Mouse (Mus musculus): ENCODE data around the gene Fgfr2.

The Fgfr2 gene

DNA sequence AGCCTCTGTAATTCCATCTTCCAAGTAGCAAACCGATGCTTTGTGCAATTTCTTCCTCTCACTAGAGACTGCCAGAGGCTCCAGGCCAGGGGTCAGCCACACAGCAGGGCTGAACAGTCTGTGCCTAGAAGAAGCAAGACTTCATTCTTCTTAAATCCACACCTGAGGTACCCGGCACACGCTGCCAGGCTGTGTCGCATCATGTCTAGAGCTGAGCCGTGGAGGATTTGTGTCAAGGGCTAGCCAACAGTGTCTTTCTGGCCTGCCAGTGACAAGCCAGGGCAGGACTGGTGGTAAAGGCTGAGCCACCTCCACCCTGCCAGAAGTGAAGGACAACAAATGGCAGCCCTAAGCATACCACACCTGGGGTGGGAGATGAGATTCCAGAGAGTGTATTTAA, 2910.0 kb downstream of the Fgfr2 start:
- DNase-seq = no peak

DNA sequence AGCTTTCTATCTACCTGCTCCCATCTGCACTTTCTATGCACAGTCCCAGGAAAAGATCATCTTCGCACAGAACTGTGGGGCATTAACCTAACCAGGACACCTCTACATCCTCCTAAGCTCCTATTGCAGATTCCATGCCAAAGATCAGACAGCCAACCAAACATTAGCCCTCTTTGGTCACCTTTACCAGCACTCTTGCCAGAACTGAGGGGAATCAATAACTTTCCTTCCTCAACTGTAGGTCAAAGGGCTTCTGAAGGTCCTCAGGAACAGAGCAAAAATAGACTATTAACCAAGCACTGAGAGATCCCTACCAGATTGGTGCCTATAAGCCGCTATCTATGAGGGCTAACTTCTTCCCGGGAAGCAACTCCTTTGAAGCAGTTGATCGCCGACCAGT, 2911.7 kb downstream of the Fgfr2 start:
- DNase-seq = no peak

DNA sequence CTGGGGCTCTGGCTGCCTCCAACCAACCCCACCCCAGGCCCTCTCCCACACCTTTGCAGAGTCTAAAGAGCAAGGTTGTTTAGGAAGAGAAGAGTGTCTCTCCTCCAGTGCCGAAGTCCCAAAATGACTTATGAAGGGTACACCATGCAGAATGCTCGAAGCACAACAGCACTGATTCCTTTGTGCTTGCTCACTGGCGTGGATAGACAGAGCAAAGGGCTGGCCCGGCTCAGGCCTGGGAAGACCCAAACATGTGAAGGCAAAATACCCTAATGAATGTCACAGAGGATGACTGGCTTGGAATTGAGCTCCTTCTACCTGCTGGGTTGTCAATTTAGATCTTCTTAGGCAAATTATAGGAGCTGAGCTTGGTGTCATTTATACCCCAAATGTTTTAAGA, 2914.5 kb downstream of the Fgfr2 start:
- DNase-seq = no peak

GRCm38 (mm10) chr7:130206181-130206582, 2917.0 kb downstream of the Fgfr2 start:
- DNase-seq = peak; percentile 21

GRCm38 (mm10) chr7:130205140-130205539, 2918.0 kb downstream of the Fgfr2 start:
- no peak for DNase-seq

GRCm38 (mm10) chr7:130201020-130201419, 2922.1 kb downstream of the Fgfr2 start:
- no peak for DNase-seq

DNA sequence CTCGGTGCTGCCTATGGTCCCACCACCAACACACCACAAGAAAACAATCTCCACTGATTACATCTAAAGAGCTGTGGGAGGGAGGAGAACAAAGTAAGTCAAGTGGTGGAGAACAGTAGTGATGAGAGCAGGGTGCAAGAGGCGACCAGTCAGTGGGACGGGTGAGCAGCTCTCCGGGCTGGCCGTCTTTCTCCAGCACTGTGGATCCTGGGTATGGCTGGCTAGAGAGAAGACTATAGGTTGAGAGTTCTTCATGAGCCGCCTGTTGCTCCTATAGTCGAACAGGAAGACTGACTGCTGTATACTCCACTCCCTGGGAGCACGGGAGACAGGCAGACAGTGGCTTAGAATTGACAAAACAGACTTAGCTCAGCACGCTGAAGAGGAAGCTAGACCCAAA, 2923.2 kb downstream of the Fgfr2 start:
- DNase-seq = no peak

DNA sequence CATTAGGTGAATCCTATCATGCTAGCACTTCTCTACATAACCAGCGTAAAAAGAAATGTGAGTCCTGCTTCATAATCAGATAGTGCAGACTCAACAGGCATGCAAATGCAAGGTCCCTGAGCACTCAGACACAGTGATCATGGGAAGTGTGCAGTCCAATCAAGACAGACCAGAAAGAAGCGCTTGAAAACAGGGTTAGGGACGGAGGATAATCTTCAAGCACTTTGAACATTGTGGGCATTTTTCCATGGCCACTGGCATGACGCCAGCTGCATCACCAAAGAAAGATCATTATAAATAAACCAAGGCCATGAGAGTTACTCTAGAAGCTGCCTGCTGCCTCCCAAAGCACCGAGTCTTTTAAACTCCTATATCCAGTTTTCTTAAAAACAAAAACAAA, 2923.8 kb downstream of the Fgfr2 start:
- DNase-seq = peak; percentile 36

DNA sequence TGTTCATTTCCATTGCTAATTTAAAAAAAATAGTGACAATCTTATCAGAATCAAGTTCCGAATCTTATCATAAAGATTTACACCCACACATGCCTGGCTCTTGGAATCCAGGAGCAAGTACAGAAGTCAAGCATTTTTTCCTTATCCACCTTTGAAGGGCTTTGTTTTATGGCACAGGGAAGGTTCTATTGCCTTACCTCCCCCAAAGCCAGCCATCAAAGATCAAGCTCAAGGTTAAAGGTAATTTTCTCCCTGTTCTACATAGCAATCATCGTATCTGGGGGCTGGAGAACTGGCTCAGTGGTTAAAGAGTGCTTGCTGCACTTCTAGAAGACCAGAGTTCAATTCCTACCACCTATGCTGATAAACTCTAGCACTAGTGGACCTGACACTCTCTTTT, 2928.1 kb downstream of the Fgfr2 start:
- no peak for DNase-seq

GRCm38 (mm10) chr7:130190329-130190975, 2932.7 kb downstream of the Fgfr2 start:
- no peak for DNase-seq

DNA sequence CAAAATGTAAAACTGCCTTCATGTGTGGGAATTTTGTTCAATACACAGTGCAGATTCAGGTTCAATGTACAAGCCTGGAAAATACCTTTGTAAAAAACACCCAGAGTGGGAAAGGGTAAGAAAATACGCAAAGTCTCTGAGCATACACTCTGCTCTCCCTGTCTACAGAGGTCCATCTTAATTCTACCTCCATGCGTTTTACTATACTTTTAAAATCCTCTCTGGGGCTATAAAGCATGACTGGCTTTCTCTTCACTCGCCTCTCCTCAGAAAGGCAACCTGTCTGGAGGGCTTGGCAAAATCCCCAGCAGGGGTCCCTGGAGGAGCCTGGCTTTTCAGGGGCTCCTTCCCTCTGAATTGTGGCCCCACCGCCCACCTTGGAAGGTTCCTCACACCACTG, 2933.2 kb downstream of the Fgfr2 start:
- no peak for DNase-seq

DNA sequence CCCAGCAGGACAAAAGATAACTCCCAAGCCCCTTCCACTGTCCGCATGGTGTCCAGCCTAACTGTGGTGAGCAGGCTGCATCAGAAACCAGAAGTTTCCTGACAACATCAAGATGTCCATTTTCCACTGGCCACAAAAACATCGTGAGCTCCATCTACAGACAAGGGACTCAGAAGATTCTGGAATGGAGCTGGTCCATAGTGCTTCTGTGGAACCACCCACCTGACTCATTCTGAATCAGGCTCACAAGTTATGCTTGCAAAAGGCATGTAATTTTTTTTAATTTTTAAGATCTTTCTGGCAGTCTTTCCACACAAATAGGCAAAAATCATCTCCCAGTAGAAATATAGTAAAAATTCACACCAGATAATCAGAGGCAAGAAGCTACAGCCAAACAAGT, 2935.0 kb downstream of the Fgfr2 start:
- DNase-seq = no peak

DNA sequence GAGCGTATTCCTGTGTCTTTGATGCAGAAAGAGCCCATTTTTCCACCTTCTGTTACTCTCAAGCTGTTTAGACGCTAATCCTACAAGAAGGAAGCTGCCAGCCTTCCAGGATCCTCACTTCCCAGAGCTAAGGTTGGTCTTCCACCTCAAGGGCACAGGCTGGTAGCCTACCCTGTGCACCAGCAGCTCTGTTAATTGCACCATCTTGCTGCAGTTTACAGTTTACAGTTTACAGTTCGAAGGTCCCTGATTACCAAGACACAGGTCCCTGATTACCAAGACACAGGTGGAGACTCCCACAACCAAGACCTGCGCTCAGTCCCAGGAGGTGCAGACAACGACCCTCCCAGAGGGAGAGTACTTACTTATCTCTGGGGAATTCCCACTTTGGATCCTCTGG, 2938.3 kb downstream of the Fgfr2 start:
- DNase-seq = no peak

DNA sequence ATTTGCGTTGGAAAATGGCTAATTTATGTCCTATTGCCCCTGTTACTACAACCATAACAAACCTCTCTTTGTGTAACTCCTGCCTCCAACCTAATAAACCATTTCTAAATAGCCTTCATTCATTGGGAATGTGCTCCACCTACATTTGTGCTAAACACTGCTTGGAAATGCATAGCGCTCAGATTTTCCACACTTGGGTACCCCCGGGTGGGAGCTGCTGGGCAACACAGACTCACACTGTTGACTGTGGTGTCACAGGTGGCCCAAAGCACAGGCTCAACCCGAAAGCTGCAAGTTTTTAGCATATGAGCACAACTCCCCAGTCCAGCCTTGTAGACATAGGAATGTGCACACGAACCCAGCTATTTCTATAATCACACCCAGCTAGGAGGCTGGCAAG, 2939.2 kb downstream of the Fgfr2 start:
- no peak for DNase-seq

GRCm38 (mm10) chr7:130182551-130182950, 2940.6 kb downstream of the Fgfr2 start:
- DNase-seq = no peak

DNA sequence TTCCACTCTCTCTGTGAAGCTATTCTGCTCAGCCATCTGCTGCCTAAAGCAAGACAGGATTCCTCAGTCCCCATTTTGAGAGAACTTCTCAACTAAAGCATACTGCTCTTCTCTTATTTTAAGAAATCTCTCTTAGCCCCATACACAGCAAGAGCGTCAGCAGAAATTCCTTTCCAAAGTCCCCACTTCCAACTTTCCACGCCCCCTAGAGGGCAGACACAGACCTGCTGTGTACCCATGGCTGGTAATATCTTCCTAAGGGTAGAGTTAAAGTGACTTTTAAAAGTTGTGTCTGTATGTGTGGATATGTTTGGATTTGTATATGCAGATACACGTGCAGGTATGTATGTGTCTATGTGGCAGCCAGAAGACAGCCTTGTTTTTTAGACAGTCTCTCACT, 2944.2 kb downstream of the Fgfr2 start:
- peak; percentile 57 for DNase-seq

DNA sequence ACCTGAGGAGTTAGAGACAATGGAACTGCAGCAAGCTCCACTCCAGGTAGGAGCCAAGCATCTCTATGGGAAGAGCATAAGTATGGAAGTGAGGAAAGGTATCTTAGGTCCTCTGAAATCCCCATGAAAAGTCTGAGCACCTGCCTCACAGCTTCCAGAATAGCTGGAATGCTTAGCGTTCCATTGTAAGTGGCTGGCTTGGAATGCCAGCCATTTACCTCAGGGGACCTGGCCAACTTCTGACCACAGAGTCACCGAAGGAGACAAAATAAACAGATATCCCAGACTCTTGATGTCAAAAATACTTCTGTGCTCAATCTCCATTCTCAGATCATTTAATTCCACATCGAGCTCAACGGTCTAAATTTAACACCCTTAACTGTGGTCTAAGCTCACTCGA, 2946.1 kb downstream of the Fgfr2 start:
- DNase-seq = peak; percentile 19

DNA sequence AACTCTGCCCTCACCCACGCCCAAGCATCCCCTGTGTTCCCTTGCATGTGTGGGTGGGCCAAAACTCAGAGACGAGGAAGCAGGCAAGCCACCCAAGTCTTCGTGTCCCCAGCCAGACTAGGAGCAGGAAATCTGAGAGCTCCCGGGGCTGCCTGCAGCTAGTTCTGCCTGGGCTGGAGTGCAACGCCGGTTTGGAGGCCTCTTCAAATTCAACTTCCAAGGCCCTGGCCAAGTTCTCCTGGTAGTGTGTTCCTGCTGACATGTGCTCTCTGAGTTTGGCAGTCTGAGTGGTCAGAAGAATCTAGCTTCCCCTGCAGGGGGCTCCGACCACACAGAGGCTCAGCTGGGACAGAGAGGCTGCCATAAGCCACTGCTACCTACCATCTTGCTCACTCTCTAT, 2948.6 kb downstream of the Fgfr2 start:
- DNase-seq = peak; percentile 72

- peak; percentile 49 for DNase-seq
These were observed 2949.2 kb downstream of the Fgfr2 start for GRCm38 (mm10) chr7:130173914-130174313.

DNA sequence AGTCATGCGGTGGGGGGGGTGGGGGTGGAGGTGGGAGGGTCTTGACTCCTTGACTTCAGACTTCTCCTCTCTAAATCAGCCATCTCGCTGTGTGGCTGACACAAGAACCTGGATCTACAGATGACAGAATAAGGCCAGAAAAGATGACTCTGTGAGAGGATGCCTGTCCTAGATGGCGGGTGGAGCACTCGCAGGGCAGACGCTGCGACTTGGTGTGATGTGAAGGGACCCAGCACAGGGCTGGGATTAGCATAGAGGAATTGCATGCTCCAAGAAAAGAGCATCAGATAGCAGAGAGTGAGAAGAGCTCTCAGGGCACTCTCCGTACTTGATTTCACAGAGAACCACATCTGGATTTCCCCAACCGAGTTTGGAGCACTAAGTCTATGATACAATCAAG, 2953.0 kb downstream of the Fgfr2 start:
- DNase-seq = no peak

- DNase-seq = no peak
These were observed 2954.9 kb downstream of the Fgfr2 start for GRCm38 (mm10) chr7:130168296-130168695.

- DNase-seq = no peak
These were observed 2955.9 kb downstream of the Fgfr2 start for GRCm38 (mm10) chr7:130167261-130167660.

GRCm38 (mm10) chr7:130166190-130166589, 2957.0 kb downstream of the Fgfr2 start:
- DNase-seq = no peak

DNA sequence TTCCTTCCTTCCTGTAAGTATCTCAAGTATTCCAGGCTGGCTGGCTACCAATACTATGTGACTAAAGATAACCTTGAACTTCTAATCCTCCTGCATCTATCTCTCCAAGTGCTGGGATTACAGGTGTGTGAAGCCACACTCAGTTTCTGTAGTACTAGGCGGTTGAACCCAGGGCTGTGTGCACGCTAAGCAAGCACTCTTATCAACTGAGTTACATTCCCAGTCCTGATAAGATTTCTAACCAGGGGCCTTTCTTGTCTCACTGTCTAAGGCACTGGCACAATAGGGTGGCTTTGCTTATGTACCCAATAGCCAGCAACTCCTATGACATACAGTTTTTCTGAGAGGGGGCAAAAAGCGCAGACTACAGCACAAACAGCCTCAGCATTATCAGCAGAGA, 2957.7 kb downstream of the Fgfr2 start:
- no peak for DNase-seq

DNA sequence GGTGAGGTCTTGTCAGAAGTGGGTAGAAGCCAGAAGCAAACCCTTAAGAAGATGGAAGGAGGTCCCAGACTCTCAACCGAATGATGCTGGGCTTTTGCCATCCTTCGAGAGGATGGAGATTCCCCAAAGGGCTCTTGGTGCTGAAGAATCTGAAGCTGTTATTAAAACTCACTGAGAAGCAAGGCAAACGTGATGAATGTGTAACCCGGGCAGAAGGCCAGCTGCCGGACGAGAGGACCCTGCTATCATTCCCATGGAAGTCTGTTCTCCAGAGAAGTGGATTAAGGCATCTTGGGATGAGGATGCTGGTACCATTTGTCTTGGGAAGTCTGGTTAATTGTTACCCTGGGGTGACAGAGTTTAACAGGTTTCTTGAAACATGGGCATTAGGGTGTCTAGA, 2960.4 kb downstream of the Fgfr2 start:
- DNase-seq = no peak

DNA sequence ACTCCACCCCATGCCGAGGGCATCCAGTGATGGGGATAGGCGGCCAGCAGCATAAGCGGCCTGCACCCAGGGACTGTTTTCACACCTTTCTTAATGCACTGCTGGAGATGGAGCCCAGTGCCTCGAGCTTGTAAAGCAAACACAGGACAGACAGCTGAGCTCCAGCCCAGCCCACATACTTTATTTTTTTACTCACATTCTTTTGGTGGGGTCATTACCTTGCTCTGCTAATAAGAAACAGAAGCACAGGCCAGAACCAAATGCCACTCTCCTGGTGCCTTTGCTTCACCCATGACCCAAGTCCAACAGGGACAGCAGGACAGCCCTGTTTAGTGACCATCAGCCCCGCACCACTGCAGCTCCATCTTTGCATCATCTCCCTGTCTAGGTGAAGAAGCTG, 2961.6 kb downstream of the Fgfr2 start:
- no peak for DNase-seq

All from lung, postnatal 10 days (tissue).